9 mouse cellular contexts compared by ENCODE assay signal in genomic region chr5:132098461-132098860, GRCm38 (mm10).
DNase-seq lines count a peak whose midpoint lies in the region; ATAC-seq and TF ChIP-seq lines count a peak whose summit lies in the region.
"Had no signal": no experiment of that assay in that cellular context is flagged by ENCODE, and none has a peak within 500 bp of the region (broad histone marks: within the 10 kb centered on the region; RNA-seq: fewer than 3 reads in every experiment).

No protein-coding gene starts in this region.

- no peak overlapping the region for H3K4me2 ChIP-seq in lung, embryonic 14.5 days
- H3K4me2 ChIP-seq in heart, embryonic 12.5 days: peak overlapping the region; percentile 12
- no peak overlapping the region for H3K4me2 ChIP-seq in intestine, embryonic 16.5 days (ENCODE audit: low read depth, low read length)
- H3K4me2 ChIP-seq: liver, embryonic 11.5 days had no signal

- no peak overlapping the region for H3K9ac ChIP-seq in lung, embryonic 14.5 days
- no peak overlapping the region for H3K9ac ChIP-seq in heart, embryonic 12.5 days
- H3K9ac ChIP-seq in intestine, embryonic 16.5 days (ENCODE audit: low read depth, low read length): no peak overlapping the region

- H3K4me3 ChIP-seq in lung, embryonic 14.5 days (ENCODE audit: low read depth, low read length): no peak overlapping the region
- H3K4me3 ChIP-seq in heart, embryonic 12.5 days: no peak overlapping the region
- no peak overlapping the region for H3K4me3 ChIP-seq in intestine, embryonic 16.5 days (ENCODE audit: low read length)

- intact Hi-C loops in heart, postnatal 25 days (cut with DNase I): no loop called here

- no peak overlapping the region for H3K27ac ChIP-seq in lung, embryonic 14.5 days (ENCODE audit: low read depth)
- H3K27ac ChIP-seq in heart, embryonic 12.5 days (ENCODE audit: poor library complexity, severe bottlenecking): peak overlapping the region; percentile 47
- no peak overlapping the region for H3K27ac ChIP-seq in intestine, embryonic 16.5 days (ENCODE audit: low read length)

- peak; percentile 95 for DNase-seq in heart, adult 11 months
- DNase-seq in heart, postnatal 25 days (ENCODE audit: low spot score): no peak
- DNase-seq in lung, embryonic 14.5 days: peak; percentile 7
- no peak for DNase-seq in lung, postnatal 25 days (ENCODE audit: low spot score)
- no peak for DNase-seq in right cerebral cortex, adult 2 months (ENCODE audit: low spot score in 2 of 2)

- TF ChIP-seq CTCF in lung, embryonic 14.5 days (IDR thresholded peaks at IDR 0.05; ENCODE audit: low read depth): no peak

- H3K9me3 ChIP-seq in lung, embryonic 14.5 days (ENCODE audit: low read depth, low read length): no peaks in the 10 kb centered on the region
- no peaks in the 10 kb centered on the region for H3K9me3 ChIP-seq in heart, embryonic 12.5 days (replicated peaks)
- no peaks in the 10 kb centered on the region for H3K9me3 ChIP-seq in intestine, embryonic 16.5 days (ENCODE audit: control insufficient read depth, low read length)

- no peaks in the 10 kb centered on the region for H3K27me3 ChIP-seq in lung, embryonic 14.5 days (ENCODE audit: insufficient read depth, low read length)
- H3K27me3 ChIP-seq in heart, embryonic 12.5 days (replicated peaks): no peaks in the 10 kb centered on the region
- H3K27me3 ChIP-seq in intestine, embryonic 16.5 days (replicated peaks; ENCODE audit: control insufficient read depth, insufficient read depth, low read length): no peaks in the 10 kb centered on the region

- no peaks in the 10 kb centered on the region for H3K36me3 ChIP-seq in lung, embryonic 14.5 days (ENCODE audit: insufficient read depth)
- no peaks in the 10 kb centered on the region for H3K36me3 ChIP-seq in heart, embryonic 12.5 days
- H3K36me3 ChIP-seq in intestine, embryonic 16.5 days (ENCODE audit: control insufficient read depth, insufficient read depth, low read length): no peaks in the 10 kb centered on the region

- H3K4me1 ChIP-seq in lung, embryonic 14.5 days (ENCODE audit: insufficient read depth): no peaks in the 10 kb centered on the region
- H3K4me1 ChIP-seq in heart, embryonic 12.5 days (replicated peaks): peaks cover 17% of the 10 kb centered on the region
- peaks cover 9% of the 10 kb centered on the region; the same call in 1 of the 2 replicates for H3K4me1 ChIP-seq in intestine, embryonic 16.5 days (ENCODE audit: control insufficient read depth, insufficient read depth, low read length)

- WGBS in lung, embryonic 14.5 days: 36% methylated on average over 3 of the region's 3 CpGs
- 12% methylated on average over 3 of the region's 3 CpGs for WGBS in heart, embryonic 12.5 days
- 38% methylated on average over 3 of the region's 3 CpGs for WGBS in intestine, embryonic 16.5 days

- no peak for ATAC-seq in lung, embryonic 14.5 days (ENCODE audit: insufficient read depth)
- ATAC-seq in heart, embryonic 12.5 days (ENCODE audit: insufficient number of reproducible peaks, low FRiP score): no peak
- 0 out of 2 replicates have a peak, but pooled peaks have one; percentile 13 for ATAC-seq in intestine, embryonic 16.5 days
- ATAC-seq in CD4-positive, CD25-positive, alpha-beta regulatory T cell, adult 4 months: no peak

Comparison
In these comparisons a context has a peak if more than half of its experiments do, and no peak if none do; other contexts are left out.
1. DNase-seq: peak in heart, adult 11 months (single experiment) and lung, embryonic 14.5 days (single experiment); none in heart, postnatal 25 days (single experiment), lung, postnatal 25 days (single experiment) and right cerebral cortex, adult 2 months (0 of 2).